Mouse (Mus musculus): ENCODE measurements around the gene Il1rl1.

DNA sequence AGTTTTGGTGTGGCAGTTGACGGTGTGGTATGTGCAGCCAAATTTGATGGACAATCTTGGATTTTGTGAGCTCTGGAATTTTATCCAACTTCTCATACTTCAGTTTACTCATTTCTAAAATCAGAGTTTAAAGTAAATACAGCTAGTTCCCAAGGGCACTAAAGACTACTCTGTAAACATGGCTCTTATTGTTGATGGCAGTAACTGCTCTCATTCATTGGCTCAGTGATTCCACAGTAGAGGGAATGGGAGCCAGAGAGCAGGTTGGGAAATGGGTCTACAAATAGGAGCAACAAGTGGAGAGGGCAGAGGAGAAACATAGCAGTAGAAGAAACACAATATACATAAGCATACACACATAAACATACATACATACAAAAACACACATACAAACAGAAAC, 70.3 kb downstream of the Il1rl1 start:
- no peak for TF ChIP-seq POLR2A (IDR thresholded peaks at IDR 0.05; ENCODE audit: borderline replicate concordance, low read depth, low read length)
- no peak for TF ChIP-seq CTCF (IDR thresholded peaks at IDR 0.05; ENCODE audit: low read depth, low read length)
